Mouse (Mus musculus) forebrain, postnatal 0 days (tissue): ENCODE results near the gene Caly. TPM values are rescaled to one million over a fixed set of nuclear protein-coding genes. Genes with fewer than 3 reads are reported as not detected.

Experiments used
- ATAC-seq: fragments of 200-750 bp; cut with Nextera tagmentation; 2 replicates; pipeline ENCODE4 v1.8.0; 2017; ENCODE audit warnings: mild to moderate bottlenecking, moderate library complexity
- DNase-seq: peaks from one replicate; pipeline ENCODE4 v3.0.0-alpha.2; 2015
- H3K27ac ChIP-seq: fragments of 300-500 bp; sonication (generic); 2 replicates; pipeline ENCODE4 v1.5.1; 2014; ENCODE audit warnings: low read depth, mild to moderate bottlenecking, antibody characterized with exemption, low read length, moderate library complexity, mixed read lengths
- H3K27me3 ChIP-seq: fragments of 300-500 bp; sonication (generic); 2 replicates; pipeline ENCODE4 v1.6.1; 2014; ENCODE audit warnings: mild to moderate bottlenecking, low read length, mixed read lengths; ENCODE audit not compliant: insufficient read depth
- H3K36me3 ChIP-seq: fragments of 300-500 bp; sonication (generic); 2 replicates; pipeline ENCODE4 v1.6.1; 2014; ENCODE audit warnings: mild to moderate bottlenecking, moderate library complexity; ENCODE audit not compliant: insufficient read depth
- H3K4me1 ChIP-seq: fragments of 300-500 bp; sonication (generic); 2 replicates; pipeline ENCODE4 v1.6.1; 2014; ENCODE audit warnings: antibody characterized with exemption; ENCODE audit not compliant: insufficient read depth
- H3K4me2 ChIP-seq: fragments of 300-500 bp; sonication (generic); 2 replicates; pipeline ENCODE4 v1.6.1; 2014; ENCODE audit warnings: low read depth, mild to moderate bottlenecking, moderate library complexity
- H3K4me3 ChIP-seq: fragments of 300-500 bp; sonication (generic); 2 replicates; pipeline ENCODE4 v1.5.1; 2014; ENCODE audit warnings: low read depth, low read length, mixed read lengths
- H3K9ac ChIP-seq: fragments of 300-500 bp; sonication (generic); 2 replicates; pipeline ENCODE4 v1.6.1; 2014; ENCODE audit warnings: mild to moderate bottlenecking
- H3K9me3 ChIP-seq: fragments of 300-500 bp; sonication (generic); 2 replicates; pipeline ENCODE4 v1.6.1; 2016; ENCODE audit warnings: low read length
- CTCF ChIP-seq: sonication (generic); IDR thresholded peaks from 2 replicates; pipeline ENCODE4 v1.5.1; 2016; ENCODE audit warnings: antibody characterized with exemption, control low read depth, low read depth
- WGBS: fragments of 180-500 bp; shearing (Covaris S2); extraction: QIAGEN DNeasy Blood & Tissue Kit; methylation state at CpG from one replicate; pipeline ENCODE4 v1.1.7; 2014; 5-methylcytosine and 5-hydroxymethylcytosine counted together
- polyA plus RNA-seq: library from polyadenylated mRNA; unstranded; fragments of >200 nt; fragmentation: Nextera tagmentation; extraction: Ambion mirVana; gene quantifications from 2 replicates; pipeline ENCODE4 v1.2.1, GENCODE M21; 2015
- total RNA-seq: library from RNA; depleted of rRNA; stranded (reverse); fragments of >200 nt; gene quantifications from 2 replicates; pipeline ENCODE4 v1.2.3, GENCODE M21; 2014; rRNA removed

The Caly gene
- total and polyA plus RNA-seq, 2 experiments from 2014 or later, result 284 to 396 TPM

- no peak for ATAC-seq
- H3K9me3 ChIP-seq, result no peaks in the 10 kb centered on the region
- no peak overlapping the region for H3K4me3 ChIP-seq
- peaks cover 25% of the 10 kb centered on the region for H3K27me3 ChIP-seq
- no peak overlapping the region for H3K27ac ChIP-seq
- H3K9ac ChIP-seq, result no peak overlapping the region
- no peak for TF ChIP-seq CTCF
- no peak for DNase-seq
- H3K4me2 ChIP-seq, result no peak overlapping the region
- H3K4me1 ChIP-seq, result no peaks in the 10 kb centered on the region
- WGBS, result 70% methylated on average over 3 of the region's 3 CpGs
- peaks cover 14% of the 10 kb centered on the region for H3K36me3 ChIP-seq
These were observed 39.6 kb downstream of the Caly start for GRCm38 (mm10) chr7:140042728-140043127.

- WGBS, result 67% methylated on average over 3 of the region's 3 CpGs
- Histone ChIP-seq H3K27me3 (no peaks in the 10 kb centered on the region), H3K27ac (no peak overlapping the region), H3K4me1 (peaks cover 11% of the 10 kb centered on the region), H3K36me3 (peaks cover 27% of the 10 kb centered on the region), H3K9me3 (no peaks in the 10 kb centered on the region), H3K4me3 (peak overlapping the region; percentile 89), H3K9ac (peak overlapping the region; percentile 93), H3K4me2 (peak overlapping the region; percentile 89)
- no peak for TF ChIP-seq CTCF
- DNase-seq (no peak), ATAC-seq (no peak)
These were observed 45.2 kb downstream of the Caly start for GRCm38 (mm10) chr7:140037171-140037555.

GRCm38 (mm10) chr7:140036281-140037170 is 45.8 kb downstream of the Caly start, which contains the start of the genes Zfp511 and Tubgcp2:
Zfp511 (plus strand) TSS chr7:140036391.
Tubgcp2 (minus strand) TSS chr7:140036669.
- TF ChIP-seq CTCF, result no peak
- Histone ChIP-seq H3K4me2 (peak within 1 kb of the TSS; percentile 89), H3K27me3 (no peaks in the 10 kb centered on the region), H3K36me3 (peaks cover 32% of the 10 kb centered on the region), H3K9ac (peak within 1 kb of the TSS; percentile 93), H3K9me3 (no peaks in the 10 kb centered on the region), H3K4me3 (peak within 1 kb of the TSS; percentile 89), H3K4me1 (peaks cover 11% of the 10 kb centered on the region), H3K27ac (peak within 1 kb of the TSS; percentile 90)
- ATAC-seq (peak; percentile 97), DNase-seq (peak; percentile 90)
- 4% methylated on average over 69 of the region's 69 CpGs for WGBS

GRCm38 (mm10) chr7:140035456-140035855 is 46.9 kb downstream of the Caly start:
- H3K27ac ChIP-seq, result peak overlapping the region; percentile 90
- DNase-seq, result no peak
- peaks cover 34% of the 10 kb centered on the region for H3K36me3 ChIP-seq
- 19% methylated on average over 7 of the region's 7 CpGs for WGBS
- peaks cover 11% of the 10 kb centered on the region for H3K4me1 ChIP-seq
- H3K4me2 ChIP-seq, result peak overlapping the region; percentile 89
- no peaks in the 10 kb centered on the region for H3K9me3 ChIP-seq
- no peak for ATAC-seq
- H3K4me3 ChIP-seq, result peak overlapping the region; percentile 89
- H3K9ac ChIP-seq, result peak overlapping the region; percentile 93
- H3K27me3 ChIP-seq, result no peaks in the 10 kb centered on the region
- no peak for TF ChIP-seq CTCF

- DNase-seq (no peak), ATAC-seq (no peak)
- Histone ChIP-seq H3K27me3 (no peaks in the 10 kb centered on the region), H3K36me3 (peaks cover 49% of the 10 kb centered on the region), H3K4me2 (no peak overlapping the region), H3K4me1 (peaks cover 11% of the 10 kb centered on the region), H3K27ac (no peak overlapping the region), H3K9me3 (no peaks in the 10 kb centered on the region), H3K9ac (no peak overlapping the region), H3K4me3 (no peak overlapping the region)
- no peak for TF ChIP-seq CTCF
- WGBS, result 99% methylated on average over 9 of the region's 9 CpGs
These were observed 49.0 kb downstream of the Caly start for GRCm38 (mm10) chr7:140033386-140033785.

- Histone ChIP-seq H3K9ac (no peak overlapping the region), H3K27ac (no peak overlapping the region), H3K4me3 (no peak overlapping the region), H3K9me3 (no peaks in the 10 kb centered on the region), H3K4me1 (peaks cover 11% of the 10 kb centered on the region), H3K4me2 (no peak overlapping the region), H3K27me3 (no peaks in the 10 kb centered on the region), H3K36me3 (peaks cover 54% of the 10 kb centered on the region)
- ATAC-seq, result no peak
- TF ChIP-seq CTCF, result no peak
- no peak for DNase-seq
- 94% methylated on average over 10 of the region's 10 CpGs for WGBS
These were observed 50.0 kb downstream of the Caly start for GRCm38 (mm10) chr7:140032366-140032765.

- no peak overlapping the region for H3K27ac ChIP-seq
- no peak overlapping the region for H3K4me3 ChIP-seq
- H3K27me3 ChIP-seq, result no peaks in the 10 kb centered on the region
- H3K9me3 ChIP-seq, result no peaks in the 10 kb centered on the region
- peaks cover 54% of the 10 kb centered on the region for H3K36me3 ChIP-seq
- peaks cover 8% of the 10 kb centered on the region; the same call in 1 of the 2 replicates for H3K4me1 ChIP-seq
- H3K4me2 ChIP-seq, result no peak overlapping the region
- ATAC-seq (no peak), DNase-seq (no peak)
- 94% methylated on average over 12 of the region's 12 CpGs for WGBS
- no peak overlapping the region for H3K9ac ChIP-seq
- TF ChIP-seq CTCF, result no peak
These were observed 50.6 kb downstream of the Caly start for GRCm38 (mm10) chr7:140031771-140032170.

Other genes with a start within 250 kb of the Caly start
- gene Adgra1, start 248.4 kb downstream of the Caly start, total RNA-seq, result 12.2 and 17.1 TPM in 2 replicates
- 18.0 and 39.3 TPM in 2 replicates for gene Adgra1, start 248.4 kb downstream of the Caly start, polyA plus RNA-seq
- gene Kndc1, start 187.9 kb downstream of the Caly start, total RNA-seq, result 28.9 and 48.4 TPM in 2 replicates
- gene Kndc1, start 187.9 kb downstream of the Caly start, polyA plus RNA-seq, result 7.1 and 10.0 TPM in 2 replicates
- not detected in 2 replicates for gene Utf1, start 138.8 kb downstream of the Caly start, total RNA-seq
- not detected in 2 replicates for gene Utf1, start 138.8 kb downstream of the Caly start, polyA plus RNA-seq
- 1.6 and 2.7 TPM in 2 replicates for gene 6430531B16Rik, start 103.8 kb downstream of the Caly start, total RNA-seq
- gene 6430531B16Rik, start 103.8 kb downstream of the Caly start, polyA plus RNA-seq, result 1.3 and 2.0 TPM in 2 replicates
- 2.6 and 3.4 TPM in 2 replicates for gene Adam8, start 90.0 kb downstream of the Caly start, total RNA-seq
- 0.47 TPM in 2 replicates for gene Adam8, start 90.0 kb downstream of the Caly start, polyA plus RNA-seq
- 49.8 and 56.1 TPM in 2 replicates for gene Zfp511, start 46.2 kb downstream of the Caly start, total RNA-seq
- gene Zfp511, start 46.2 kb downstream of the Caly start, polyA plus RNA-seq, result 66.1 and 74.3 TPM in 2 replicates
- 67.3 and 79.8 TPM in 2 replicates for gene Tubgcp2, start 45.9 kb downstream of the Caly start, total RNA-seq
- gene Tubgcp2, start 45.9 kb downstream of the Caly start, polyA plus RNA-seq, result 57.8 and 68.1 TPM in 2 replicates
- 0.48 and 1.2 TPM in 2 replicates for gene Msx3, start 33.5 kb downstream of the Caly start, total RNA-seq
- gene Msx3, start 33.5 kb downstream of the Caly start, polyA plus RNA-seq, result 0.53 and 1.5 TPM in 2 replicates
- gene Prap1, start 10.8 kb upstream of the Caly start, total RNA-seq, result not detected in 2 replicates
- not detected in 2 replicates for gene Prap1, start 10.8 kb upstream of the Caly start, polyA plus RNA-seq
- gene Fuom, start 19.9 kb upstream of the Caly start, total RNA-seq, result 15.7 and 23.0 TPM in 2 replicates
- 26.9 and 28.4 TPM in 2 replicates for gene Fuom, start 19.9 kb upstream of the Caly start, polyA plus RNA-seq
- gene Paox, start 33.3 kb upstream of the Caly start, total RNA-seq, result 8.8 and 10.5 TPM in 2 replicates
- 6.0 and 7.5 TPM in 2 replicates for gene Paox, start 33.3 kb upstream of the Caly start, polyA plus RNA-seq
- gene Echs1, start 33.9 kb upstream of the Caly start, total RNA-seq, result 84.0 and 103 TPM in 2 replicates
- gene Echs1, start 33.9 kb upstream of the Caly start, polyA plus RNA-seq, result 113 and 116 TPM in 2 replicates
- gene Mtg1, start 55.0 kb upstream of the Caly start, total RNA-seq, result 14.2 and 15.0 TPM in 2 replicates
- gene Mtg1, start 55.0 kb upstream of the Caly start, polyA plus RNA-seq, result 33.7 and 35.8 TPM in 2 replicates
- gene Sprn, start 72.3 kb upstream of the Caly start, total RNA-seq, result 64.0 and 74.4 TPM in 2 replicates
- gene Sprn, start 72.3 kb upstream of the Caly start, polyA plus RNA-seq, result 32.6 and 43.5 TPM in 2 replicates
- not detected in 2 replicates for gene Olfr522, start 82.2 kb upstream of the Caly start, total RNA-seq
- not detected in 2 replicates for gene Olfr522, start 82.2 kb upstream of the Caly start, polyA plus RNA-seq
- gene Olfr523, start 90.7 kb upstream of the Caly start, total RNA-seq, result not detected in 2 replicates
- not detected in 2 replicates for gene Olfr523, start 90.7 kb upstream of the Caly start, polyA plus RNA-seq
- not detected in 2 replicates for gene Olfr524, start 123.4 kb upstream of the Caly start, total RNA-seq
- not detected in 2 replicates for gene Olfr524, start 123.4 kb upstream of the Caly start, polyA plus RNA-seq
- gene Cd163l1, start 135.7 kb upstream of the Caly start, total RNA-seq, result 0.08 TPM in 1 of 2 replicates, not detected in the other
- gene Cd163l1, start 135.7 kb upstream of the Caly start, polyA plus RNA-seq, result not detected in 2 replicates
- gene 5830411N06Rik, start 164.7 kb upstream of the Caly start, total RNA-seq, result not detected in 2 replicates
- gene 5830411N06Rik, start 164.7 kb upstream of the Caly start, polyA plus RNA-seq, result not detected in 2 replicates
- gene Olfr525, start 238.3 kb upstream of the Caly start, total RNA-seq, result not detected in 2 replicates
- not detected in 2 replicates for gene Olfr525, start 238.3 kb upstream of the Caly start, polyA plus RNA-seq